Mouse (Mus musculus) urinary bladder, postnatal 25 days (tissue): Measurements from ENCODE around the gene Gsg1l2.
A peak's percentile ranks its signal among the peaks of the same experiment; 100 is the strongest.

Experiments
- DNase-seq: peaks from one replicate; pipeline ENCODE4 v3.0.0; 2022; ENCODE audit warnings: low spot score

Gsg1l2 gene

GRCm38 (mm10) chr11:67774379-67774778 is at the start of gene Gsg1l2:
Gene Gsg1l2 (plus strand): TSS chr11:67774608.
- DNase-seq, result no peak

DNA sequence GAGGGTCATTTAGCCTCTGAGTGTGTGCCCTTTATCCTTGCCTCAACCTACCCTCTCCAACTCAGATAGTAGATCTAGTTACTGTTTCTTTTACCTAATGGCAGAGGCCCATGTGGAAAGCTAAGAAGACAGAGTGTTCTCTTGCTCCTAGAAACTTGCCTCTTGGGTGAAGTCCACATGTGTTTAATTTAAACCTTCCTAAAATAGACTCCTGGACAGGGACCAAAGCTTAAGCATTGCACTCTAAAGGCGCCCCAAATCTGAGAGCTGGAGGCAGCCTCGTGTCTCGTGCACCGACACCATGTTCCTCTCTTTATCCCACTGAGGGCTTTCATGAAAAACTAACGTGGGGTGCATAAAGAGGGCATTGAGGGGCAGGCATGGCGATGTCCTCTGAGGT is 47.3 kb upstream of the Gsg1l2 start:
- DNase-seq, result no peak

GRCm38 (mm10) chr11:67728726-67729125 is 45.7 kb upstream of the Gsg1l2 start:
- no peak for DNase-seq

DNA sequence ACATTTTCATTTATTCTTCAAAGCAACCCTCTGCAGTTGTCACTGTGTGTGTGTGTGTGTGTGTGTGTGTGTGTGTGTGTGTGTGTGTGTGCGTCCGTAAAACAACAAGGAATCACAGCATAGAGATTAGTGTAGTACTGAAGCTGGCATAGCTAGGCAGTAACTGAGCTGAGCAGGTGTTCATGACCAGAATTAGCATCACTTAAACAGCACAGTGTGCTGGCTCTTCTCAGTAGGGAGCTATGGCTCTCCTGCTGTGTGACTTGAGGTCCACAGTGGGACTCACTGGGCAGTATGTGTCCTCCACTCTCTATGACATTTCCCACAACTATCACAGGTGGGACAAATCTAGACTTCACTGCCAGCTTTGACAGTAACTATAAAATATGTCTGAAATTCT is 43.4 kb upstream of the Gsg1l2 start:
- no peak for DNase-seq

- DNase-seq, result no peak
These were observed 40.7 kb upstream of the Gsg1l2 start for GRCm38 (mm10) chr11:67733726-67734125.

- DNase-seq, result no peak
These were observed 39.8 kb upstream of the Gsg1l2 start for GRCm38 (mm10) chr11:67734597-67734996.

DNA sequence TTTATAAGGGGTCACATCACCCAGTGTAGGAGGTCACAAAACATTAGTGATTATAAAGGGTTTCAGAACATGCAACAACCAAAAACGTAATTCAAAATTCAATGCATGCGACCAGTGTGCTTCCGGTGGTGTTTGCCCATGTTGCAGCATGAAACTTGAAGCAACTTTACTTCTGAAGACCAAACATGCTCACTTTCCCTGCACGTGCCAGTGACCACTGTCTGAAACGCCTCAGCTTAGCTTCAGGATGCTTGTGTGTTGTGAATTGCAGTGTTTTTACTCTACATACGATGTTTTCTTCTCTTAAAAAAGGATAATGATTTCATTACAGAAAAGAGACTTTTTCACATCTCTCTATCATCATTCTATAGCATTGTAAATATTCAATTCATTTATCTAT is 36.1 kb upstream of the Gsg1l2 start:
- no peak for DNase-seq

DNA sequence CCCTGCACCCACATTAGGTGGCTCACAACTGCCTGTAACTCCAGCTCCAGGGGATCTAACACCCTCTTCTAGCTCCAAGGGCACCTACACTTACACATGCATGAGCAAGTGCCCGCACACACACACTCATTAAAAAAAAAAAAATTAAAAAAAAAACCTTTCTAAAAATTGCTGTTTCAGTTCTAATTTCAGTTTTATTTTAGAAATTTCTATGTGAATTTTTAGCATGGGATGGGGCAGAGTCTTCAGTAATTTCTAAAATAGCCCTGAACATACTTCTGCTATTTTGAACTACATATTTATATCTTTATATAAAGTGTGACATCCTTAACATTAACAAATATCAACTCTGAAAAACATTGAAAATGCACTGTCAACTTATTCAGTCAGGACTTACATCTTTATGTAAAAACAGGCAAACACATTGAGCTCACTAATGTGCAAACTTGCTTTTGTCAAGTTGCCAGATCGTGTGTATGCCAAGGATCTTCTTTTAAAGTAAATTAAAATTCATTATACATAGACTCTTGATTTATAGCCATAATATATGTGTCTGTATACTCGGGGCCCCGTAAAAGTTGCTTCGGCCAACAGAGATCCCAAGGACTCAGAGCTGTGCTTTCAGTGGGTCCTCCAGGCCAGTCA is 35.4 kb upstream of the Gsg1l2 start:
- no peak for DNase-seq

GRCm38 (mm10) chr11:67741569-67741968 is 32.8 kb upstream of the Gsg1l2 start:
- no peak for DNase-seq

DNA sequence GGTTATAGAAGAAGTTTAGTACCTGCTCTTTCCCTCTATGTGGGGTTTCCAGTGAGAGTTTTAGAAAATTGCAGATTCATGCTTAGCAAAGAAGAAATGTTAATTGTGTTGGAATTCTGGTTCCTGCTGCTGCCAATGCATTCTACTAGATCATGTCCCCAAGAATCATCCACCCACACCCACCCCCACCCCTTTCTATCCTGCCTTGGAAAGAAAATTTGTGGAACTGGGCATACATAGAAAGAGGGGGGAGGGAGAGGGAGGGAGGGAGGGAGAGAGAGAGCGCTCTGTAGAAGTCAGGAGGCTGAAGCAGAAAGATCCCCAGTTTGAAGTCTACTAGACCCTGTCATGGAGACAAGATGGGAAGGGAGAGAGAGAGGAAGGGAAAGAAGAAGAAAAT is 18.1 kb upstream of the Gsg1l2 start:
- no peak for DNase-seq

GRCm38 (mm10) chr11:67757373-67758167 is 16.8 kb upstream of the Gsg1l2 start:
- no peak for DNase-seq

- no peak for DNase-seq
These were observed 3.4 kb upstream of the Gsg1l2 start, which contains the start of gene Glp2r for GRCm38 (mm10) chr11:67771053-67771452. Gene Glp2r (minus strand): TSS chr11:67771153.

DNA sequence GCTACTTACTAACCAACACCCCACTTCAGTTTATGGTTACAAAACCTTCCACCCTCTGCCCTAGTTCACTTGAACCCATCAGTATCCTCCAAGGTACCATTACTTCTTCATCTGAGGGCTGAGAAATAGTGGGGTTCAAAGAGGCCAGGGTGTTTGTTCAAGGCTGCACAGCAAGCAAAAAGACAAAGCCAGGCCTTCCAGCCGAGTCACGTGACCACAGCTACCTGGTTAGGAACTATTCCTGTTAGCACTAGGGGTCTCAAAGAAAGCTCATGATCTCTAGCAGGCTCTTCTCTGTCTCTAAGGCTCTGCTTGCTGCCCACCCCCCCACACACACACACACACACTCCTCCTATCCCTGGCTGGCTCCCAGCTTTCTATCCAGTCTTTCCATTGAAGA is 2.7 kb upstream of the Gsg1l2 start:
- DNase-seq, result no peak

GRCm38 (mm10) chr11:67772577-67772976 is 1.8 kb upstream of the Gsg1l2 start:
- peak; percentile 28 for DNase-seq

DNA sequence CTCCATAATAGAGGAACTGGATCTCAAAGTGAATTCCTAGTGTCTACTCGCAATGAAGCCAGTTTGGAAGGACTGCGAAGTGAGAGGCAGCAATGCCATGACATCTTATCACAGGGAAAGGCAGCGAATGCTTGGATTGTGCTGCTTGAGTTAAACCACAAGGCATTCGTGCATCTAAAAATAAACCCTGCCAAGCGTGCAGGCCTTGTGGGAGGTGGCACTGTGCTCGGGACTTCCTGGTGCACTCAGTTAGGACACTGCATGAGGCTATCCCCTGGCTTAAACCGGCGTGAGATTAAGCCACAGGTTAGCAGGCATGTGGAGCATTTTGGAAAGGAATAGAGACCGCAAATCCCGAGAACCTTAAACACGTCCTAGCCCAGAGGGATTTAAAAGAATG is 15.8 kb downstream of the Gsg1l2 start:
- DNase-seq, result no peak

GRCm38 (mm10) chr11:67797931-67798330 is 23.5 kb downstream of the Gsg1l2 start, which contains the start of gene Dhrs7c:
Gene Dhrs7c (plus strand): TSS chr11:67798187.
- DNase-seq, result no peak

DNA sequence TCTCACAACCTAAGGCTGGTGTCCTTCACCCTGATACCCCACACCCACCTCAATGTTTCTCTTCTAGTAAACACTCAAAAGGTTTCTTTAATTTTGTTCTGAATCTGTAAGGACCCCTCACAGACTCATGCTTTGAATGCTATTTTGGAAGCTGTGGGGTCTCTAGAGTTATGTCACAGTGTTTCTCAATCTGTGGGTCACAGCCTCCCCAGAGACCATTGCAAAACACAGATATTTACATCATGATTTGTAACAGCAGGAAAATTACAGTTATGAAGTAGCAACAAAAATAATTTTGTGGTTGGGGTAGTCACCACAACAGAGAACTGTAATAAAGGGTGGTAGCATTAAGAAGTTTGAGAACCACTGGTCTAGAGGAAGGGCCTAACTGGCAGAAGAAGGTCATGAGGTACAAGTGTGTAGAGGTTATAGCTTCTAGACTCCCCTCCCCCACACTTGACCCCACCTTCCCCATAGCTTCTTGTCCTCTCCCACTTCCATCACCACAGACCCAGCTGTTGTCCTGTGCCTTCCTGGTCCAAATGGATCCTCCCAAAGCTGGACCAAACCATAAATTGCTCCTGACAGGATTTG is 25.8 kb downstream of the Gsg1l2 start:
- no peak for DNase-seq

GRCm38 (mm10) chr11:67801169-67801568 is 26.8 kb downstream of the Gsg1l2 start:
- DNase-seq, result no peak

- DNase-seq, result no peak
These were observed 31.1 kb downstream of the Gsg1l2 start for GRCm38 (mm10) chr11:67805538-67805937.

DNA sequence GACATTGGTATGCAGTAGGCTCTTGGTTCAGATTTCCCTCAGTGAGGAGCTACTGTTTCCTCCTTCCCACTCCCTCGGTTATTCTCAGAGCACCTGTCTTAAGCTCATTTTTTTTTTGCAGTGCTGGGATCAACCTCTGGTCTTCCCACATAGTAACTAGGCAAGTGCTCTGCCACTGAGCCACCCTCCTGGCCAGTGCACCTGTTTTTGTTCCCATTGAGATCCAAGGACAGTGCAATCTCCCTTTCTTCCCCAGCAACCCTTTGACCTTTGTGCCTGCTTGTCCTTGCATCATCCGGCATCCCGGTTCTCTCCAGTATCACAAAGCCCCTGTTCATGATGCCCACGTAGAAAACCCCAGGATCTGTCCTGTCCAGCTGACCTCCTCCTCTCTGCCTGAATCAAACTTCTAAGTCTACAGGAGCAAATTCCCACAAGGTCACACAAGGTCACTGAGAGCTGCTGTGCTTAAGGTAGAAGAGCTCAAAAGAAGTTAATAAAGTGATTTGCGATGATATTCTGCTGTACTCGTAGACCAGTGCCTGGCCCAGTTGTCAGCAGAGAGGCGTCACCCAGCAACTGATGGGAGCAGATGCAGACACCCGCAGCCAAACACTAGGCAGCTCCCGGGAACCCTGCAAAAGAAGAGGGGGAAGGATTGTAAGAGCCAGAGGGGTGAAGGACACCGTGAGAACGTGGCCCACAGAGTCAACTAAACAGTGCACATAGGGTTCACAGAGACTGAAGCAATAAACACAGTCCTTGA is 32.6 kb downstream of the Gsg1l2 start:
- DNase-seq, result no peak

DNA sequence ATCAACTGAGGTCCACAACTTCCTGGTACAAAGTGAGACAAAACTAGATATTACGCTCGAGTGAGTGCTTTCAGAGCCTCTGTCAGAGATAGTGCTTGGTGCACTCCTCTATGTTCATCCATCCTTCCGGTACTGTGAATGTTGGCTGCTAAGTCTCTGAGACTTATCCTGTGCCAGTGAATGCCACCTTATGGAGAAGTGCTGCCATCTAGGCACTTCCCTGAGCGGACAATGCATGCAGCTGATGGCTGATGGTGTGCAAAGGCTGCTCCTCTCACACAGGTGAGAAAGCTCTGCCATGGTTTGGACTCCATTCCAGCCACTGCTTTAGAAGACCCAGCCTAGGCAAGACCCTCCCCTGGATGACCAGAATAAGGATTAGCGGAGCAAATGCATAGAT is 33.6 kb downstream of the Gsg1l2 start:
- DNase-seq, result no peak

GRCm38 (mm10) chr11:67811535-67811934 is 37.1 kb downstream of the Gsg1l2 start:
- DNase-seq, result no peak
